Mouse (Mus musculus) limb, embryonic 11.5 days (tissue): ENCODE results near the gene Hmces. TPM values are rescaled to one million over a fixed set of nuclear protein-coding genes. Genes with fewer than 3 reads are reported as not detected.

ENCODE experiments used
- ATAC-seq: fragments of 200-750 bp; cut with Nextera tagmentation; 2 replicates; pipeline ENCODE4 v1.8.0; 2017; ENCODE audit warnings: low read depth; ENCODE audit not compliant: insufficient number of reproducible peaks, low FRiP score, low TSS enrichment
- DNase-seq: peaks from one replicate; pipeline ENCODE4 v3.0.0-alpha.2; 2015; ENCODE audit warnings: low spot score
- H3K27ac ChIP-seq: fragments of 300-500 bp; sonication (generic); replicated peaks from 2 replicates; pipeline ENCODE4 v1.5.1; 2014; ENCODE audit warnings: low read depth, mild to moderate bottlenecking, low read length
- H3K27me3 ChIP-seq: fragments of 300-500 bp; sonication (generic); 2 replicates; pipeline ENCODE4 v1.6.1; 2014; ENCODE audit warnings: mild to moderate bottlenecking, low read length, mixed read lengths; ENCODE audit not compliant: control insufficient read depth, insufficient read depth
- H3K36me3 ChIP-seq: fragments of 300-500 bp; sonication (generic); 2 replicates; pipeline ENCODE4 v1.6.1; 2014; ENCODE audit warnings: mild to moderate bottlenecking, low read length, moderate library complexity, mixed read lengths; ENCODE audit not compliant: control insufficient read depth, insufficient read depth
- H3K4me1 ChIP-seq: fragments of 300-500 bp; sonication (generic); 2 replicates; pipeline ENCODE4 v1.6.1; 2014; ENCODE audit warnings: low read length, mixed read lengths; ENCODE audit not compliant: control insufficient read depth, insufficient read depth
- H3K4me2 ChIP-seq: fragments of 300-500 bp; sonication (generic); 2 replicates; pipeline ENCODE4 v1.6.1; 2014; ENCODE audit warnings: low read depth, mild to moderate bottlenecking, moderate library complexity; ENCODE audit not compliant: severe bottlenecking
- H3K4me3 ChIP-seq: fragments of 300-500 bp; sonication (generic); 2 replicates; pipeline ENCODE4 v1.5.1; 2014; ENCODE audit warnings: low read depth, low read length
- H3K9ac ChIP-seq: fragments of 300-500 bp; sonication (generic); 2 replicates; pipeline ENCODE4 v1.6.1; 2014; ENCODE audit warnings: mild to moderate bottlenecking, low read length
- H3K9me3 ChIP-seq: fragments of 300-500 bp; sonication (generic); 2 replicates; pipeline ENCODE4 v1.6.1; 2016; ENCODE audit warnings: low read length; ENCODE audit not compliant: control insufficient read depth
- WGBS: fragments of 180-500 bp; shearing (Covaris S2); extraction: QIAGEN DNeasy Blood & Tissue Kit; methylation state at CpG from one replicate; pipeline ENCODE4 v1.1.7; 2014; 5-methylcytosine and 5-hydroxymethylcytosine counted together
- microRNA-seq: library from miRNA; unstranded; fragments of <30 nt; microRNA quantifications from one replicate; pipeline ENCODE4, GENCODE M21; 2016
- polyA plus RNA-seq: library from polyadenylated mRNA; unstranded; fragments of >200 nt; fragmentation: Nextera tagmentation; extraction: Ambion mirVana; gene quantifications from 2 replicates; pipeline ENCODE4 v1.2.1, GENCODE M21; 2014

Gene Hmces
- polyA plus RNA-seq, 1 experiment from 2014 or later, result 77.6 TPM

GRCm38 (mm10) chr6:87979728-87980127 is 66.0 kb downstream of the Hmces start:
- Histone ChIP-seq H3K27me3 (no peaks in the 10 kb centered on the region), H3K27ac (peak overlapping the region; percentile 96), H3K4me3 (peak overlapping the region; percentile 97), H3K4me1 (peaks cover 6% of the 10 kb centered on the region; the same call in 1 of the 2 replicates), H3K9ac (peak overlapping the region; percentile 99), H3K9me3 (no peaks in the 10 kb centered on the region), H3K4me2 (peak overlapping the region; percentile 73), H3K36me3 (no peaks in the 10 kb centered on the region)
- WGBS, result 52% methylated on average over 3 of the region's 3 CpGs
- ATAC-seq, result no peak
- peak; percentile 39 for DNase-seq

GRCm38 (mm10) chr6:87980374-87981029 is 66.8 kb downstream of the Hmces start:
- Histone ChIP-seq H3K4me3 (peak overlapping the region; percentile 97), H3K4me1 (peaks cover 6% of the 10 kb centered on the region; the same call in 1 of the 2 replicates), H3K9me3 (no peaks in the 10 kb centered on the region), H3K4me2 (peak overlapping the region; percentile 73), H3K9ac (peak overlapping the region; percentile 99), H3K27ac (peak overlapping the region; percentile 96), H3K27me3 (no peaks in the 10 kb centered on the region), H3K36me3 (no peaks in the 10 kb centered on the region)
- under 1% methylated on average over 65 of the region's 66 CpGs for WGBS
- DNase-seq (peak; percentile 93), ATAC-seq (peak; percentile 88)

- Histone ChIP-seq H3K4me3 (peak overlapping the region; percentile 97), H3K9me3 (no peaks in the 10 kb centered on the region), H3K36me3 (no peaks in the 10 kb centered on the region), H3K4me1 (peaks cover 6% of the 10 kb centered on the region; the same call in 1 of the 2 replicates), H3K27me3 (no peaks in the 10 kb centered on the region), H3K27ac (peak overlapping the region; percentile 96), H3K4me2 (peak overlapping the region; percentile 73), H3K9ac (peak overlapping the region; percentile 99)
- WGBS, result 2% methylated on average over 42 of the region's 56 CpGs
- ATAC-seq (peak; percentile 28; the same call in 1 of the 2 replicates), DNase-seq (peak; percentile 75)
Measured at GRCm38 (mm10) chr6:87981030-87981485, 67.3 kb downstream of the Hmces start.

- H3K4me1 ChIP-seq, result peaks cover 6% of the 10 kb centered on the region; the same call in 1 of the 2 replicates
- ATAC-seq (peak; percentile 79), DNase-seq (peak; percentile 94)
- H3K9ac ChIP-seq, result peak within 1 kb of the TSS; percentile 99
- peak within 1 kb of the TSS; percentile 97 for H3K4me3 ChIP-seq
- H3K27ac ChIP-seq, result peak within 1 kb of the TSS; percentile 96
- no peaks in the 10 kb centered on the region for H3K27me3 ChIP-seq
- WGBS, result under 1% methylated on average over 54 of the region's 55 CpGs
- no peaks in the 10 kb centered on the region for H3K9me3 ChIP-seq
- H3K36me3 ChIP-seq, result no peaks in the 10 kb centered on the region
- peak within 1 kb of the TSS; percentile 73 for H3K4me2 ChIP-seq
Measured at GRCm38 (mm10) chr6:87981547-87982256, 68.0 kb downstream of the Hmces start, which contains the start of gene H1fx. H1fx (minus strand) TSS chr6:87981637.

GRCm38 (mm10) chr6:87982506-87982905 is 68.8 kb downstream of the Hmces start:
- H3K9ac ChIP-seq, result peak overlapping the region; percentile 99
- WGBS, result 69% methylated on average over 9 of the region's 9 CpGs

More at GRCm38 (mm10) chr6:87982506-87982905, 68.8 kb downstream of the Hmces start:
- no peak overlapping the region; the same call in 1 of the 2 replicates for H3K27ac ChIP-seq
- peak overlapping the region; percentile 73 for H3K4me2 ChIP-seq
- H3K36me3 ChIP-seq, result peaks cover 3% of the 10 kb centered on the region; the same call in 1 of the 2 replicates
- no peak for DNase-seq
- peaks cover 6% of the 10 kb centered on the region; the same call in 1 of the 2 replicates for H3K4me1 ChIP-seq
- no peak for ATAC-seq
- peak overlapping the region; percentile 97 for H3K4me3 ChIP-seq
- H3K9me3 ChIP-seq, result no peaks in the 10 kb centered on the region
- no peaks in the 10 kb centered on the region for H3K27me3 ChIP-seq

Small RNA genes within 50 kb of the gene (microRNA-seq; reads per million reads assigned to microRNA genes)
- 1.2 reads per million for gene Gm47286

Other genes starting within 250 kb of the Hmces start
- 15.4 and 17.1 TPM in 2 replicates for gene Aplf, start 241.7 kb upstream of the Hmces start, polyA plus RNA-seq
- 0.07 and 0.37 TPM in 2 replicates for gene Efcc1, start 183.1 kb upstream of the Hmces start, polyA plus RNA-seq
- 2.0 and 4.3 TPM in 2 replicates for gene Gp9, start 135.9 kb upstream of the Hmces start, polyA plus RNA-seq
- gene Rab43, start 101.8 kb upstream of the Hmces start, polyA plus RNA-seq, result 6.9 and 7.5 TPM in 2 replicates
- 2.8 and 3.5 TPM in 2 replicates for gene Gm45140, start 78.1 kb upstream of the Hmces start, polyA plus RNA-seq
- gene Isy1, start 75.1 kb upstream of the Hmces start, polyA plus RNA-seq, result 73.0 and 76.2 TPM in 2 replicates
- gene Cnbp, start 62.8 kb upstream of the Hmces start, polyA plus RNA-seq, result 1,357 and 1,371 TPM in 2 replicates
- 150 and 163 TPM in 2 replicates for gene Copg1, start 26.1 kb upstream of the Hmces start, polyA plus RNA-seq
- gene H1fx, start 67.7 kb downstream of the Hmces start, polyA plus RNA-seq, result 98.9 and 122 TPM in 2 replicates
- gene Rab7, start 131.3 kb downstream of the Hmces start, polyA plus RNA-seq, result 208 and 216 TPM in 2 replicates
- 332 and 352 TPM in 2 replicates for gene Rpn1, start 170.5 kb downstream of the Hmces start, polyA plus RNA-seq